Mouse (Mus musculus) small intestine, adult 2 months (tissue): ENCODE measurements around the gene Polr2a. TPM values are rescaled to one million over a fixed set of nuclear protein-coding genes. Genes with fewer than 3 reads are reported as not detected.

Experiments used
- H3K27ac ChIP-seq: fragments of 200-500 bp; 2 replicates; pipeline ENCODE4 v1.5.1; 2012; ENCODE audit warnings: low read depth, low read length, control low read depth, inconsistent platforms; ENCODE audit not compliant: insufficient read depth
- H3K27me3 ChIP-seq: fragments of 200-500 bp; 2 replicates; pipeline ENCODE4 v1.6.1; 2012; ENCODE audit warnings: mild to moderate bottlenecking, moderate library complexity, low read length, inconsistent platforms; ENCODE audit not compliant: control insufficient read depth, insufficient read depth
- H3K36me3 ChIP-seq: fragments of 200-500 bp; 2 replicates; pipeline ENCODE4 v1.6.1; 2012; ENCODE audit warnings: mild to moderate bottlenecking, low read length, control low read depth, inconsistent platforms; ENCODE audit not compliant: control insufficient read depth, insufficient read depth
- H3K4me1 ChIP-seq: fragments of 200-500 bp; 2 replicates; pipeline ENCODE4 v1.6.1; 2012; ENCODE audit warnings: low read length, inconsistent platforms, mixed read lengths; ENCODE audit not compliant: control insufficient read depth, insufficient read depth, insufficient read length
- H3K4me3 ChIP-seq: fragments of 200-500 bp; 2 replicates; pipeline ENCODE4 v1.5.1; 2012; ENCODE audit warnings: low read depth, mild to moderate bottlenecking, control low read depth, inconsistent platforms, low read length, moderate library complexity
- CTCF ChIP-seq: fragments of 200-500 bp; IDR thresholded peaks from 2 replicates; pipeline ENCODE4 v1.5.1; 2012; ENCODE audit warnings: low read depth, mild to moderate bottlenecking, control low read depth, inconsistent platforms, low read length, moderate library complexity, mixed read lengths; ENCODE audit not compliant: insufficient replicate concordance, insufficient read length; ENCODE audit errors: extremely low read depth
- POLR2A ChIP-seq: fragments of 200-500 bp; IDR thresholded peaks from 2 replicates; pipeline ENCODE4 v1.6.1; 2012; ENCODE audit warnings: low read depth, mild to moderate bottlenecking, control low read depth, inconsistent platforms, low read length, moderate library complexity
- WGBS: fragments of 180-500 bp; shearing (Covaris S2); methylation state at CpG from one replicate; pipeline ENCODE4 v1.1.7; 2018; 5-methylcytosine and 5-hydroxymethylcytosine counted together
- polyA plus RNA-seq: library from polyadenylated mRNA; depleted of rRNA; stranded (reverse); fragments of >200 nt; gene quantifications from 2 replicates; pipeline ENCODE4 v1.2.3, GENCODE M21; 2012

The Polr2a gene
- polyA plus RNA-seq, 1 experiment: 62.3 TPM

DNA sequence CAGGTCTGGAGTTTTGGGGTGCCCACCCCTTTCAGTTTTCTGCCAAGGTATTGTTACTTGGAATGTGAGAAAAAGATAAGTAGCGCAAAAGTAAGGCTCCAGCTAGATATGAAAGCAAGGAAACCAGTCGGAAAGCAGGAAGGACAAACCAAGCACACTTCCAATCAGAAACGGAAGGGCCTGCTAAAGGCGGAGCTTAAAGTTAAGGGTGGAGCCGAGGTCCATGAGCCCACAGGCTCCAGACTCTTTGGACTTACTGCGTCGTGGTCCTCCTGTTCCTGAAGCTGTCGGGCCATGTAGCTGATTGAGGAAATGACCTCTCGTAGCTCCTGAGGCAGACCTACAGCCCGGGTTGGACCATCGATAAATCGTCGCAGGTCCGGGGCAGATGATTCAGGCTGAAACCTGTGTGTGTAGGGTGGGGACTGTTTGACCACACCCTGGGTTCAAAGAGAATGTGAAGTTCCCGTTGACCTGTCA, 26.4 kb upstream of the Polr2a start:
- 7% methylated on average over 15 of the region's 15 CpGs for WGBS

DNA sequence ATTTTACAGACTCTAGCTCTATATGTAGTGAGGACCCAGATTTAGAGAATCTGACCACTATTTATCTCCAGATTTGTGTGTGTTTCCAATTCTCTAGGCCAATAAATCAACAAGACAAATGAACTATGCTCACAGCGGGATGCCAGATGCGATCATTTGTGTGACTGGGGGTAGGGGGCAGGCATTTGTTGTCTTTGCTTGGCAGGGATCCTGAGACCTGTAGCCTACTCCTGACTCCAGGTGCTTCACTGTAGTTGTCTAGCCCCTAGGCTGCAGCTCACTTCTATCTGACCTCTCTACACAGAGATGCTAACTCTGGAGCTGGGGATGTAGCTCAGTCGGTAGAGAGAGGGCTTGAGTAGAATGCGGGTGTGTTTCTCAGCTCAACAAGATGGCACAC, 23.4 kb upstream of the Polr2a start:
- TF ChIP-seq POLR2A (no peak), CTCF (no peak)
- Histone ChIP-seq H3K27ac (no peak overlapping the region), H3K36me3 (no peaks in the 10 kb centered on the region), H3K4me1 (peaks cover 5% of the 10 kb centered on the region; the same call in 1 of the 2 replicates), H3K4me3 (no peak overlapping the region), H3K27me3 (no peaks in the 10 kb centered on the region)
- WGBS: 40% methylated on average over 4 of the region's 4 CpGs

More for the DNA sequence above, 26.4 kb upstream of the Polr2a start:
- H3K27ac ChIP-seq: peak overlapping the region; percentile 54
- TF ChIP-seq POLR2A: no peak; the same call in 1 of the 2 replicates
- no peak for TF ChIP-seq CTCF
- H3K27me3 ChIP-seq: no peaks in the 10 kb centered on the region
- no peaks in the 10 kb centered on the region for H3K36me3 ChIP-seq
- peak overlapping the region; percentile 47 for H3K4me3 ChIP-seq
- peaks cover 5% of the 10 kb centered on the region; the same call in 1 of the 2 replicates for H3K4me1 ChIP-seq

DNA sequence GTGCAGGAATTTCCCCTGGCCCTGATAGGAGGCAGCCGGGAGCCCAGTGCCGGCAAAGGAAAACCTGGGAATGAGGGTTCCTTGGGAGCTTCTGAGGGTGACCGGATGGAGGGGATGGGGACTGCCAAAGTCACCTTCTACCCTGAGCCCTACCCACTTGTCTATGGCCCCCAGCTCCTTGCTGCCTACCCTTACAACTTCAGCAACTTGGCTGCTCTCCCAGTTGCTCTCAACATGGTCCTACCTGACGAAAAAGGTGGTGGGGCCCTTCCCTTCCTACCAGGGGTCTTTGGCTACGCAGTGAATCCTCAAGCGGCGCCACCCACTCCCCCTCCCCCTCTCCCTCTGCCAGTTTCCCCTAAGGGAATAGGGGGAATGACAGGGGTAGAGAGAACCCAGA, 20.5 kb upstream of the Polr2a start:
- 76% methylated on average over 7 of the region's 7 CpGs for WGBS
- Histone ChIP-seq H3K36me3 (peaks cover 5% of the 10 kb centered on the region; the same call in 1 of the 2 replicates), H3K4me1 (no peaks in the 10 kb centered on the region; the same call in 1 of the 2 replicates), H3K27ac (no peak overlapping the region), H3K27me3 (no peaks in the 10 kb centered on the region), H3K4me3 (no peak overlapping the region)
- no peak for TF ChIP-seq POLR2A
- TF ChIP-seq CTCF: no peak

DNA sequence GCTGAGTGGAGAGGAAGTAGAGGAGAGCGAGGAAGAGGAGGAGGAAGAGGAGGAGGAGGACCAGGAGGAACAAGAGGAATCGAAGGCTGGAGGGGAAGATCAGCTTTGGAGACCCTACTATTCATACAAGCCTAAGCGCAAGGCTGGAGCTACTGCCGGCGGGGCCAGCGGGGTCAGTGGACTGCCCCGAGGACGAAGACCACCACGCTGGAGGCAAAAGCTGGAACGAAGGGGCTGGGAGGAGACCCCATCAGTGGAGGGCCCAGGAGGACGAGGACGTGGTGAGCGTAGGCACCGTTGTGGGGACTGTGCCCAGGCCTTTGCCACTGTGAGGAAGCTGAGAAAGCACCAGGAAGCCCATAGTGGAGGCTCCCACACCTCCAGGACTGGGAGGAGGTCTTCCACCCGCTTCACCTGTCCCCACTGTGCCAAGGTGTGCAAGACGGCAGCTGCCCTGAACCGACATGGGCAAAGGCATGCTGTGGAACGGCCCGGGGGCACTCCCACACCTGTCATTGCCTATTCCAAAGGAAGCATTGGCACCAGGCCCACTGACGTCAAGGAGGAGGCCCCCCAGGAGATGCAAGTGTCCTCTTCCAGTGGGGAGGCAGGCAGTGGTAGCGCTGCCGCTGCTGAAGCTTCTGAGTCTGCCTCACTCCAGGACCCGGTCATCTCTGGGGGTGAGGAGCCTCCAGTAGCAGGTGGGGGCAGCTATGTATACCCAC, 20.0 kb upstream of the Polr2a start:
- Histone ChIP-seq H3K27me3 (no peaks in the 10 kb centered on the region), H3K4me1 (no peaks in the 10 kb centered on the region; the same call in 1 of the 2 replicates), H3K36me3 (peaks cover 5% of the 10 kb centered on the region; the same call in 1 of the 2 replicates), H3K4me3 (no peak overlapping the region), H3K27ac (no peak overlapping the region)
- TF ChIP-seq CTCF (no peak), POLR2A (no peak)
- 65% methylated on average over 23 of the region's 23 CpGs for WGBS

DNA sequence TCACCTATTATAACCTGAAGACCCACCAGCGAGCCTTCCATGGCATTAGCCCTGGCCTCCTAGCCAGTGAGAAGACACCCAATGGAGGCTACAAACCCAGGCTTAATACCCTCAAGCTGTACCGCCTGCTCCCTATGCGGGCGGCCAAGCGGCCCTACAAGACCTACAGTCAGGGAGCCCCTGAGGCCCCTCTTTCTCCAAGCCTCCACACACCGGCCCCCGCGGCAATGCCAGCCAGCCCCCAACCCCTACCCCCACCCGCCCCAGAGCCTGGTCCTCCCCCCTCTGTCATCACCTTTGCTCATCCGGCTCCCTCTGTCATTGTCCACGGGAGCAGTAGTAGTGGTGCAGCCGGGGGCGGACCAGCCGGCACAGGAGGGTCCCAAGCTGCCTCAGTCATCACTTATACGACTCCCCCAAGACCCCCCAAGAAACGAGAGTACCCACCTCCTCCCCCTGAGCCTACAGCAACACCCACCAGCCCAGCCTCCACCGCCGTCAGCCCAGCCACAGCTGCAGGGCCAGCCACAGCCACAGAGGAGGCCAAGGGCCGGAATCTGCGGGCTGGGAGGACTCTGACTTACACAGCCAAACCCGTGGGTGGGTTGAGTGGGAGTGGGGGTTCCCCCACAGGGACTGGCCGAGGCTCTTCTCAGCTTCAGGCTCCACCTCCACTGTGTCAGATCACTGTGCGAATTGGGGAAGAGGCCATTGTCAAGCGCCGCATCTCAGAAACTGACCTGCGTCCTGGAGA, 19.2 kb upstream of the Polr2a start:
- Histone ChIP-seq H3K4me3 (no peak overlapping the region), H3K27ac (no peak overlapping the region), H3K27me3 (no peaks in the 10 kb centered on the region), H3K4me1 (no peaks in the 10 kb centered on the region; the same call in 1 of the 2 replicates), H3K36me3 (peaks cover 5% of the 10 kb centered on the region; the same call in 1 of the 2 replicates)
- 79% methylated on average over 26 of the region's 26 CpGs for WGBS
- no peak for TF ChIP-seq CTCF
- no peak for TF ChIP-seq POLR2A

DNA sequence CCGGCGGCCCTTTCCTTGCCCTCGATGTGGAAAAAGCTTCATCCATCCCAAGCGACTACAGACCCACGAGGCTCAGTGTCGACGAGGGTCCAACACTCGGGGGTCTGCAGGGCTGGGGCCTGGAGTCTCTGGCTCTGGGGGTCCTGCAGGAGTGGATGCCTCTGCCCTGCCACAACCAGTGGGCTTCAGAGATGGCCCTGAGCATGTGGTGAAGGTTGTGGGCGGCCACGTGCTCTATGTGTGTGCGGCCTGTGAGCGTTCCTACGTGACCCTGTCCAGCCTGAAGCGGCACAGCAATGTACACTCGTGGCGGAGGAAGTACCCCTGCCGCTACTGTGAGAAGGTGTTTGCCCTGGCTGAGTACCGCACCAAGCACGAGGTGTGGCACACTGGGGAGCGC, 18.1 kb upstream of the Polr2a start:
- H3K27me3 ChIP-seq: no peaks in the 10 kb centered on the region
- H3K36me3 ChIP-seq: peaks cover 5% of the 10 kb centered on the region; the same call in 1 of the 2 replicates
- no peak for TF ChIP-seq CTCF
- no peak for TF ChIP-seq POLR2A
- no peak overlapping the region for H3K27ac ChIP-seq
- no peak overlapping the region for H3K4me3 ChIP-seq
- 92% methylated on average over 20 of the region's 20 CpGs for WGBS
- H3K4me1 ChIP-seq: no peaks in the 10 kb centered on the region

DNA sequence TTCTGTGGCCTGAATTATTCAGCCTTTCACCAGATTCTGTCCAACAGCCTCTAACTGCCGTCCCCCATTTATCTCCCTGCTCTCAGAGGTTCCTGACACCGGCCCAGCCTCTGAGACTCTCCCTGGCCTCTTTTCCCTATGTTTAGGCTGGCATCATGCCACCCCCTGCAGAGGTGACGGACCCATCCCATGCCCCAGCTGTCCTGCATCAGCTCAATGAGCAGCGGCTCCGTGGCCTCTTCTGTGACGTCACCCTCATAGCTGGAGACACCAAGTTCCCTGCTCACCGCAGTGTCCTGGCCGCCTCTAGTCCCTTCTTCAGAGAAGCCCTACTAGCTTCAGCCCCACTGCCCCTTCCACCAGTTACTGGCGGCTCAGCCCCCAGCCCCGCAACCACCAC, 17.3 kb upstream of the Polr2a start:
- no peak overlapping the region for H3K27ac ChIP-seq

More for the DNA sequence above, 17.3 kb upstream of the Polr2a start:
- 85% methylated on average over 10 of the region's 10 CpGs for WGBS
- Histone ChIP-seq H3K4me1 (no peaks in the 10 kb centered on the region), H3K4me3 (no peak overlapping the region), H3K36me3 (peaks cover 5% of the 10 kb centered on the region; the same call in 1 of the 2 replicates), H3K27me3 (no peaks in the 10 kb centered on the region)
- TF ChIP-seq POLR2A (no peak), CTCF (no peak)
